Mouse (Mus musculus) neural tube, embryonic 10.5 days (tissue): ENCODE data around the gene Bhlha15.

ENCODE experiments used
- DNase-seq: peaks from one replicate; pipeline ENCODE4 v3.0.0-alpha.2; 2017; ENCODE audit warnings: low spot score; ENCODE audit errors: extremely low spot score

Gene Bhlha15

DNA sequence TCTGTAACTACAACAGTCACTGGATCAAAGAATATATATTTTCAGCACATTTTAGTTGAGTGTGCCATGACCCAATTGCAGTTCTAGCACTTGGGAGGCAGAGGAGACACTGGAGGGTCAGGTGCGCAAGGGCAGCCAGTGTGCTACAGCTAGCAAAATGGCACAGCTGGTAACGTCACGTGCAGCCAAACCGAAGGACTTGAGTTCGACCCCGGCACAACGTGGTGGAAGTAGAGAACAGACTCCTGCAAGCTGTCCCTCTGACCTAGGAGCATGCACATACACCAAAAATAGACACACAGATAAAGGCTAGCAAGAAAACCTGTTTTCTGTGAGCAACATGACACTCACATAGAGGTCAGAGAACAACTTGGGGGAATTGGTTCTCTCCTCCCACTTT lies 759 bp upstream of the Bhlha15 start:
- DNase-seq, result no peak

DNA sequence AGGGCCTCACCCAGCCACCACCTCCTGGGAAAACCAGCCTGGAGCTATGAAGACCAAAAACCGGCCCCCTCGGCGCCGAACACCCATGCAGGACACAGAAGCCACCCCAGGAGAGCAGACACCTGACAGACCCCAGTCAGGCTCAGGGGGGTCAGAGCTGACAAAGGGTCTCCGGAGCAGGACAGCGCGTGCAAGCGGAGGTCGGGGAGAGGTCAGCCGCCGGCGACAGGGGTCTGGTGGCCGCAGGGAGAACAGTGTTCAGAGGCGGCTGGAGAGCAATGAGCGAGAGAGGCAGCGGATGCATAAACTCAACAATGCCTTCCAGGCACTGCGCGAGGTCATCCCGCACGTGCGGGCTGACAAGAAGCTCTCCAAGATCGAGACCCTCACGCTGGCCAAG lies 940 bp downstream of the Bhlha15 start:
- DNase-seq, result peak; percentile 40

DNA sequence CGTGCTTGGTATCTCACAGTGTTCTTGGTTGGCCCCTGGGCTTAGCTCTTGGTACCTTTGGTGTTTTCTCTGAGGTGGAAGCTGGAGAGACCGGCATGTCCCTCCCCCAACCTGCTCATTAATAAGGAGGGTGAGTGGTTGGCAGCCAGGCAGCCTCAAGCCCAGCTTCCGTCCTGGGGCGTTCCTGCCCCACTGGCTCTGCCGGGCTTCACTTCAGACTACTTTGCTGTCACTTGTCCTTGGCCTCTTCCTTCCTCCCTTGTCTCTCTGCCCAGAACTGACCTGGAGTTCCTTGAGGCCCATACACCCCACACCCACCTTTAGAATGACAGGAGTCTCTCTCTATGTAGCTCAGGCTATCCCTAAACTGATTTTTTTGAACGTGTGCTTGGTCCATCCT lies 2.6 kb downstream of the Bhlha15 start:
- no peak for DNase-seq

DNA sequence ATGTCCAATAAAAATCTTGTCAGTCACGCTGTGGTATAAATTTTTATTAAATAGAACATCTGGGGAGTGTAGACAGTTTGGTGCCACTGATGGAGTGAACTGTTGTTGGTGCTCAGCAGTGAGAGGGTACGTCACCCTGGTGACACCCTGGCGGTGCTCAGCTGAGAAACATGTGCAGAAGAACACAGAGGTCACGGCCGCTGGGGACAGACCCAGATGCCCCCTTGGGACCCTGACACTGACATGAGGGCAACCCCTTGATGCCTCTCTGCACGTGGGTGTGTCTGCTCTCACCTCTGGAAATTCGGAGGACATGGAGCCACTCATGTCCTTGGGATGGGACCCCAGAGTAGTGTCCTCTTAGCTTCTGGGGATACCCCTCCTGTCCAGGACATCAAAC lies 4.3 kb downstream of the Bhlha15 start:
- no peak for DNase-seq

DNA sequence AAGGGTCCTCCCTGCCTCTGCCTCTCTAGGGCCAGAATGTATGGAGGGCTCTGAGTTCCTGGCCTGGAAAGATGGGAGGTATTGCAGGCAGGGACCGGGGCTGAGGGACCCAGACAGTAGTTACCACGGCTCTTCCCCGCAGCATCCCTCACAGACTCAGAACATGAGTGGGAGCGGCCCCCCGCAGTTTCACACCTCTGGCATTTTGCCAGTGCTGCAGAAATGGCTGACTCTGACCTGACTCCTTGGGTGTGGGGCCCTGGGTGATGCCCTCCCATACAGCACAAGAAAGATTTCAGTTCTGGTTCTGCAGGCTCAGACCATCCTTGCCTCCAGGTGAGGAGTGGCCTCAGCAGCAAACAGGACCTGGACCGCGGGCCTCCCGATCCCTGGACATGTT lies 5.5 kb downstream of the Bhlha15 start:
- DNase-seq, result no peak

DNA sequence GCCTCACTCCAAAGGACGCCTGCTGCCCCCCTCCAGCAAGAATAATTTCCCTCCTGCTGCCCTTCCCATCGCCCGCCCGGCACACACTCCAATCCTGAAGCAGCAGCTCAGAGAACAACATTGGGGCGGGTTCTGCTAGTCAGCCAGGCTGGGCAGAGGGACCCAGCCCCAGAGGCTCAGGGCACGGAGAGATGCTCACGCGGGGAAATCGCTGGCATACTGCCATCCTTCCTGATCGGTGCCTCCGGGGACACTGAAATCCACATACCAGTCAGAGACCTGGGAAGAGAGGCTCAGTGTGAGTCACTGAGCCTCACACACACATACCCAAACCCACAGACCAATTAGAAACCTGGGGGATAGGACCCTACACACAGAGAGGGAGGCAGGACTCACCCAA lies 10.5 kb downstream of the Bhlha15 start:
- DNase-seq, result no peak

DNA sequence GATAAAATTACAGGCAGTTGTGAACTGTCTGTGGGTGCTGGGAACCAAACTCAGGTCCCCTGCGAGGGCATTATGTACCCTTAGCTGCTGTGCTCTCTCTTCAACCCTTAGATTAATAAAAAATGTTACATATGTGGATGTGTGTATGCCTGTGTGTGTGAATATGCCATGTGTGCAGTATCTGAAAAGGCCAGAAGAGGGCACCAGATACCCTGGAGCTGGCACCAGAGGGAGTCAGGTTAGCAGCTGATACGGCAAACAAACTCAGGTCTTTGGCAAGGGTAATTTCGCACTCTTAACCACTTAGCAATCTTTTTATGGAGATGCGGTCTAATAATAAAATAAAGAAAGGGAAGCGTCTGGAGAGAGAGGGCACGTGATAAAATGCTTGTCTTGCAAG lies 12.3 kb downstream of the Bhlha15 start:
- DNase-seq, result no peak

DNA sequence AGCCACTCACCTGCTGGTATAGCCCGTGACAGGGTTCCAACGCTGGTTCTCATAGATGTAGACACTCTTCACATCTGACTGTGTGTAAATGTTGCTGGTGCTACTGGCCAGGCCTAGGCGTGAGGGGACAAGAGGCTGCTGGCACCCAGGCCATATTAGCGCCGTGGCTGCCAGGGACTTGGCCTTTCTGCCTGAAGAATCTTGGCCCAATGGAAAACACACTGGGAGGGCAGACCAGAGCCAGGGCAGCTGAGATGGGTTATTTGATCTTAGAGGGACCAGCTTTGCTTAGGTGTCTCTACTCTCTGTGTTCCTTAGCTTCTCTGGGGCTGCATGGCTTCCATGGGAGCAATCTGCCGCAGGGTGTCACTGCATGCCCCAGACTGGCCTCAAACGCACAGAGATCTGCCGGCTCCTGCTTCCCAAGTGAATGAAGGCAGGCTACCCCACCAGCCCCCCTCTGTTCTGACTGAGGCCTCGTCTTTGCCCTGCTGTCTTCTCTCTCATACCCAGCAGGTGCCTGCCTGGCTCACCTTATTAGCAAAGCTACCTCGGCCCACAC lies 13.4 kb downstream of the Bhlha15 start:
- DNase-seq, result no peak

DNA sequence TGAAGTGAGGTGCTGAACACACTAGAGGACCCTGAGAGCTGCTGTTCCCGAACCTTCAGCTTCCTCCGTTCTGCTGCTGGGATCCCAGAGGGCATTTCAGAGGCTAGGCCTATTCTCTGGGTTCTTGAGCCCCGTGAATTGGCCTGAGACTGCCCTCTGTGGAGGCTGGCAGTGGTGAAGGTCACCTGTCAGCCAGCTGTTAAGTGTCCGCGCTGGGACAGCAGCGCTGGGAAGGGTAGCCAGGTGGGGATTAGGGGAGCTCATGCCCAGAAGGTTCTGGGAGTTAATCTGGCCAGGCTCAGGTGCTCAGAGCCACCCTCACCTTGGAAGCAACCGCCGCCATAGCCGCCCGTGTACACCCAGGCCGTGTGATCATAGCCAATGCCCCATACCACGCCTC lies 14.2 kb downstream of the Bhlha15 start:
- no peak for DNase-seq

DNA sequence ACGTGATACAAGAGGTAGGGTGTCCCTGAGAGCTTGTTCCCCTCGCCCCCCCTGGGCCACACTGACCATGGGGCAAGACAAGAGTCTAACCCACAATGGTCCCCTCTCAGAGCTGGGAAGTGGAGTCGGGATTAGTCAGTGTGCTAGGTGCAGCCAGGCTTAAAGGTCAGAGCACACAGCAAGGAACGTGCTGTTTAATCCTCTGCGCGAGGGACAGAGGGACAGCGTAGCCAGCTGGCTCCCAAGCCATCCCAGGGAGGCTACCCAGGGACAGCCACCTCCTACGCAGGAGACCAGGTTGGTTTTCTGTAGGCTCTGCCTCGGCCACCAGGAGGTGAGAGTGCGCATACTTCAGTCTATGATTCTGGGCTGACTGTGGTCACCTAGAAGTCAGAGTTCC lies 14.8 kb downstream of the Bhlha15 start:
- no peak for DNase-seq

DNA sequence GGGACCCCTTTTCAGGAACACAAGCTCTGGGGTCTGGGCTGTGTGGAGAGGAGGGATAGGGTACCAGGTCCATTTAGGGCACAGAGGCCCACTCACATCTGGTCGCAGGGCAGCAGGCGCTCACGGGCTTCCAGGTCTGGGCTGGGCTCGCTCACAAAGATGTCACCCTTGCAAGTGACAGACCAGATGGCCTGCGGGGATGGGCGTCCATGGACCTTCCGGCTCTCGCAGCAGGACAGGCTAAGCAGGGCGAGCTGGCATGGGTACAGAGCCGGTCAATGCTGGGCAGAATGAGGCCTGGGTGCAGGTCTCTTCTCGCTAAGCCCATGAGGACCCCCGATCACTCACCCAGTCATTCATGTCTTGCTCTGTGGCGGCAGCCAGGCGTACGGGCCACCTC lies 16.0 kb downstream of the Bhlha15 start:
- DNase-seq, result no peak

DNA sequence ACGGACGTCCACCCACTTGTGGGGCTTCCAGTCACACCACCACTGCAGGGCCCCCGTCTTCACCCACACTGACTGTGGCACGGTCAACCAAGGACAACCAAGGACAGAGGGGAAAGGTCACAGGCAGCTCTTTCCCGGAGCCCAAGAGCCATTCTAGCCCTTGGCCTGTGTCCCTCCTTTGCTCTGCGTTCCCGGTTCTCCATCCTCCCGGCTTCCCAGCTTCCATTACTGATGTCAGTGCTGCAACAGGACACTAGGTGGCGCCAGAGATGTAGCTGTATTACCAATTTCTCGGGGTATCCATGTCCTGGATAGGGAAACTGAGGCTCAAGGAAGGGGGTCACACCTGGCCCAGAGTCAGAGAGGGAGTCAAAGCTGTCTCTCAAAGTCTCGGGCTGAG lies 17.4 kb downstream of the Bhlha15 start:
- DNase-seq, result peak; percentile 51

DNA sequence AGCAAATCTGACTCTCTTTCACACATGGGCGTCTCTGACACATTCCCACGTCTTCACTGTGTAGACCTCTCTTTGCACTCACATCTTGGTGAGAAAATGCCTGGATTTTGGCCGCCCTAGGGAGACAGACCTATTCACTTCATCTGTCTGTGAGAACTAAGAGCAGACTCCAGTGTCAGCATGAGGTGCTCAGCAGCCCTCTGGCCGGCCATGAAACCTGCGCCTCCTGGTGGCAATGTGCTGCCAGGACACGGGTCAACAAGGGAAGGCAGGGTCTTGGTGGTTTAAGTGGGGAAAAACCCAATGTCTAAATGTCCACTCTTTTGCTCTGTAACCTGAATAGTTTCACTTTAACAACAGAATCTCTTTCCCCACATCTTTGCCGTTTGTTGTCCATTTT lies 24.4 kb downstream of the Bhlha15 start:
- peak; percentile 61 for DNase-seq

DNA sequence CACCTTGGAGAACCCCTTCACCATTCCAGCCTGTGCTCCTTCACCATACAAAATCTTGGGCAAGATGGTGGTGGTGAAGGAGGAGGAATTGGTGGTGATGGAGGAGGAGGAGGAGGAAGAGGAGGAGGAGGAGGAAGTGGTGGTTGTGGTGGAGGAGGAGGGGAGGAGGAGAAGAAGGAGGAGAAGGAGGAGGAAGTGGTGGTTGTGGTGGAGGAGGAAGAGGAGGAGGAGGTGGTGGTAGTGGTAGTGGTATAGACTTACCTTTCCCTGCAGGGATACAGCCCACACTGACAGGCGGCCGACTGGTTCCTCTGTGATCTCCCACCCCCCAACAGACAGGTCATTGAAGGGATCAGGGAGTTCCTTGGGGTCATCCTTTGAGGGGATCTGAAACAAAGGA lies 25.9 kb downstream of the Bhlha15 start:
- no peak for DNase-seq

DNA sequence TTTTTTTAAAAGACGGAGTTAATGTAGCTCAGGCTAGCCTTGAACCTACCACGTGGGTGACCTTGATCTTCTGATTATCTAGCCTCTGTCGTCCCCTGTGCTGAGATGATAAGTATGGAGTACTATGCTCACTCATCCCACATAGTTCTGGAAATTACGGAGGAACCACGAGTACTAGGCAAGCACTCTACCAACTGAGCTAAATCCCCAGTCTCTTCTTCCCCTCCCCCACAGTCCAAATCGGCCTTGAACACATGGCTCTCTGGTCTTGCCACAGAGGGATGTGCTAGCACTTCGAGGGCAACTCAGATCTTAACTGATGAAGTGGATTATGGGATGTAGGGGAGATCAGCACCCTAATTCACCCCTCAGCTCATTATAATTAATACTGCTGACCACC lies 28.0 kb downstream of the Bhlha15 start:
- no peak for DNase-seq

DNA sequence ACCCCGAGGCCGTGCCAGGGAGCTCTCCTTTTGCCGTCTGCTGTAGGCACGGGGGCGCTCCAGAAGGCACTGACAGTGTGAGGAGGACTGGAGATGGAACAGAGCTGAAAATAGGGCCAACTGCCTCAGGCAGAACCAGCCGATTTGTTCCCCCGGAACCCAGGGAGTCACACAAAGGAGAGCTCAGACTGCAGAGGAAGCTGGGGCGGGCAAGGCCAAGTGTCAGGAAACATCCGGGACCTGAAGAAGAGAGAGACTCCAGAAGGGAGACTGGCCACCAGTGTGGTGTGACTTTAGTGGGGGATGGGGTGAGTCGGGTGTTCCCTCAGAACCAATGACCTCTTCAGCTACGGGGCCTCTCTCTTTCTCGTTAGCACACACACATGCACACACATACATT lies 29.2 kb downstream of the Bhlha15 start:
- no peak for DNase-seq

DNA sequence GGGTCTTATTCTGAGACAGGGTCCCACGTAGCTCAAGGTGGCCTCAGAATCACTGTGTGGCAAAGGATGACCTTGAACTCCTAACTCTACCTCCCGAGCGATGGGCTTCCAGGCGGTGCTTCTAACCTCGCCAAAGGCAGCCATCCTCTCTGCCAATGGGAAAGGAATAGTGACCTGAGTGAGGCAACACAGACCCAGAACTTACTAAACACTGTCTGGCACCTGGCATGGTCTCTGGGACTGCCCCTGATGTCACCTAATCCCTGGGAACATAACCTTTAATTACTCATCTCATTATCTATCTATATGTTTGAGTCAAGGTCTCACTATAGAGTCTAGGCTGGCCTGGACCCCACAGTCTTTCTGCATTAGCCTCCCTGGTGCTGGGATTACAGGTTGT lies 29.9 kb downstream of the Bhlha15 start:
- DNase-seq, result no peak

DNA sequence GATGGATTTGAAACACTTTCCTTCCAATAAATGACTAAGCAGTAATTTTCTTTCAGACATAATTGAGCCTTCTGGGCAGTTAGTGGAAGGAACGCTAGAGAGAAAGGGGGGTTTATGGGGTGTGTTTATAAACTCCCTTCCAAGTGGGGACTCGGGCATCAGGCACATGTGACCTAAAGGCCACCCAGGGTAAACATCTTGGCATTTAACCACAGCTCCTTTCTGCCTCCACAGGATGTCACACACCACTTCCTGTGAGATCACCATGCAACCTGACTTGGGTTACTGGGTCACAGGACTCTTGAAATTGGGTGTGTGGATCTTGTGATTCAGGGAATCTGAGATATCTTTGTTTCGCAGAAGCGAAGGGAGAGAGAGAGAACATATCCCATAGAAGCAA lies 31.2 kb downstream of the Bhlha15 start:
- no peak for DNase-seq

DNA sequence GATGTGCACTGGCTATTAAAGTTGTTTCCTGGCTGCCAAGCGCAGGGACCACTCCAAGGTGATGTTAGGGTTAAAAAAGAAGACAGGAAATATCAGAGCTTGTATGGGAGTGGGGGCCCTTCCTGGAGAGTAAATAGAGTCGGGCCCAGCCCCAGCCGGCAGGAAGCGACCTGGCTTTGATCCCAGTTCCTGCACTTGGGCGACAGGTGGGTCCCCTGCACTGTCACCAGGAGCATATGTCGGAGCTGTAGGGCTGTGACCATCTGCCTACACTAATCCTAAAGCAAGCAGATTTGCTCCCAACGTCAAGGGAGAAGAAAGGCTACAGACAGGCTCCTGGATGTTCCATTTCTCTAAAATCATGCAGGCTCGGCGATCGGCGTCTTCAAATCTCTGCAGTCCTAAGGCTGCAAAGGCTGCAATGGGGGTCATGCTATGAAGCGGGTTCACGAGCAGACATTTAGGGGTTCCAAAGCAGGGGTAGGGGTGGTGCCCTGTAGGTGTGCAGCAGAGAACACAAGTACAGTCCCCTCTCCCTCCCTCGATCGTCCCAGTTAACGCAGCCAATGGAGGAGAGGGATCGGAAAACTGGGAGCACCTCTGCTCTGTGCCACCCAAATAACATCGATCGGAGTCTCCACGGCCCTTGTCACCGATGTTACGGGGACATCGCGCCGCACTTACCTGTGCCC lies 32.9 kb downstream of the Bhlha15 start:
- no peak for DNase-seq

DNA sequence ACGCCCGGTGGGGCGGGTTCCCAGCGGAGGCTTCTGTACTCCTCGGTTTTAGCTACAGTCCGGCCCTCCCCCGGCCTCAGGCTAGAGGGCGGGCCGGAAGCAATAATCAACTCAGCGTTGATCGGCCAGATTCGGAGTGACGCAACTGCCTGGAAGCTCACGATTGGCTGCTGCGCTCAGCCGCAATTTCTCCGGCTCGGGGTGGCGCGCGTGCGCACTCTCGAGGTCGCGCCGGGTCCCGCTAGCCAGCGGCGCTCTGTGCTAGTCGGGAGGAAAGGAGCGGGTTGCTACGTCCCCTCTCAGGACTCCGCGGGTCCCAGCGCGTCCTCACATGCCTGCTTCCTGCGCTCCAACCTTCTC lies 33.4 kb downstream of the Bhlha15 start, which contains the start of gene Tecpr1:
Gene Tecpr1 (minus strand): TSS at position 113 of the 360 bp plus-strand sequence.
- peak; percentile 92 for DNase-seq

DNA sequence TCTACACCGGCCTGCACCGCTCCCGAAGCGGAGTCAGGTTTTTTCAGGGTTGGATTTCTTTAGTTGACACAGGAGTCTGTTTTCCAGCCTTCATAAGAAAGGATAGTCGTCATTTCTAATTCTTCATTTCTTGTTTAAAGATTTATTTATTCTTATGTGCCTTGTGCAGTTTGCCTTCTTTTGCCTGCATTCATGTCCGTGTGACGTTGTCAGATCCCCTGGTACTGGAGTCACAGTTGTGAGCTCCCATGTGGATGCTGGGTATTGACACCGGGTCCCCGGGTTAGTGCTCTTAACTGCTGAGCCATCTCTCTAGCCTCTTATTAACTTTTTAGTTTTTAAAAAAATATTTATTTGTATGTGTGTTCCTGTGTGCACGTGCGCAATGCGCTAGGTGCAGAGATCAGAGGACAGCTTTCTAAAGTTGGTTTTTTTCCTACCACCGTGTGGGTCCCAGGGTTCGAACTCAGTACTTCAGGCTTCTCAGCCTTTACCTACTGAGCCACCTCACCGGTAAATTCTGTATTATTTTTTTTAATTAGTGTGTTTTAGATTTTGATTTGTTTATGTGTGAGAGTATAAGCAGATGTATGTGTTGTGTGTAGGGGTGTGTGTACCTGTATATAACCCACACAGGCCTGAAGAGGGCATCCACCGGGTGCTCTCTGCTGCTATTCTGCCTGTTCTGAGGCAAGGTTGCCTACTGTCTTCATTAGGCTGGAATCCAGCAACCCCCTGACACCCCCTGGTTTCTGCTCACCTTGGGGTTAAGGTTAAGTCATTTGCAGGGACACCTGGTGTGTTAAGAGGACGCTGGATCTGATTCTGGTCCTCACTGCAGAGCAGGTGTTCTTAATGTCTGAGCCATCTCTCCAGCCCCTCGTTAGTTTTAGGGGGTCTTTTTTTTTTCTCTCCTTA lies 34.1 kb downstream of the Bhlha15 start:
- DNase-seq, result no peak

DNA sequence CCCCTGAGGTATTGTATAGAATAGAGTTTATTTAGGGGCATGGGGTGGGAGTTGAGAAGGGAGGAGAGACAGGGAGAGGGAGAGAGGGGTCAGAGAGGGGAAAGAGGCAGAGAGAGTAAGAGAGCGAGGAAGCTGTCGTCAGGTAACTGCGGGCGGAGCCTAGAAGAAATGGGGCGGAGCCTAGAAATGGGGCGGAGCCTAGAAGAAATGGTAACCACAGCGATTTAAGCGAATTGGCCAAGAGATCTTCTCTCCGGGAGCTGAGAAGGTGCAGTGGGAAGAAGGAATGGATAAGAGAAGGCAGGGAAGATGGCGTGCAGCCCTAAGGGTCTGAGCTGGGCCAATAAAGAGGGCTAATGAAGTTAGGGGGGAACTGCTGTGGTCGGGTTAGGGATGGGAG lies 36.1 kb downstream of the Bhlha15 start:
- DNase-seq, result no peak

DNA sequence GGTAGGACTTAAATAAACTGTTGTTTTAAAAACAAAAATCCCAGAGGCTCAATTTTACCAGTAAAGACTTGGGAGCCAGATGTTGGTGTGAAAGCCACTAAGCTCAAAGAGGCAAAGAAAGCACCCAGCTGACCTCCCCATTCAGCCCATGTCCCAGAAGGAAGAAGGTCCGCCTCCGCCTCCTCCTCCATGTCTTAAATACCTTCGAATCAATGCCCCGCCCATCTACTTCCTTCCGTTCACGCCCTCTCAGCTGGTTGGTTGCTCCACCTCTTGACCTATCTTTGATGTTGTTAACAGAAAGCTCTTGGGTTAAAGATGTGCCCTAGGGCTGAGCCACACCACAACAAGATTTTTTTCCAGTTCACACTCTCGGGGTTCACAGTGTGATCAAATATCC lies 40.1 kb downstream of the Bhlha15 start:
- DNase-seq, result no peak
